Mouse (Mus musculus) thymus, adult 2 months (tissue): ENCODE measurements around the gene Kcna7.

Experiments
- CTCF ChIP-seq: fragments of 200-500 bp; IDR thresholded peaks from 2 replicates; pipeline ENCODE4 v1.5.1; 2012; ENCODE audit warnings: mild to moderate bottlenecking, control low read depth, low read length, moderate library complexity, borderline replicate concordance; ENCODE audit not compliant: control insufficient read depth, poor library complexity, insufficient read depth; ENCODE audit errors: extremely low read depth
- POLR2A ChIP-seq: fragments of 200-500 bp; IDR thresholded peaks from 2 replicates; pipeline ENCODE4 v1.6.1; 2012; ENCODE audit warnings: mild to moderate bottlenecking, low read length, control low read depth, moderate library complexity; ENCODE audit not compliant: control insufficient read depth, poor library complexity, insufficient read depth; ENCODE audit errors: extremely low read depth

GRCm38 (mm10) chr7:45421194-45421593, 15.7 kb downstream of the Kcna7 start:
- no peak for TF ChIP-seq CTCF
- no peak for TF ChIP-seq POLR2A
